Mouse (Mus musculus) small intestine, adult 2 months (tissue): ENCODE measurements around the gene Wnt9a.

Experiments used
- CTCF ChIP-seq: fragments of 200-500 bp; IDR thresholded peaks from 2 replicates; pipeline ENCODE4 v1.5.1; 2012; ENCODE audit warnings: low read depth, mild to moderate bottlenecking, control low read depth, inconsistent platforms, low read length, moderate library complexity, mixed read lengths; ENCODE audit not compliant: insufficient replicate concordance, insufficient read length; ENCODE audit errors: extremely low read depth
- POLR2A ChIP-seq: fragments of 200-500 bp; IDR thresholded peaks from 2 replicates; pipeline ENCODE4 v1.6.1; 2012; ENCODE audit warnings: low read depth, mild to moderate bottlenecking, control low read depth, inconsistent platforms, low read length, moderate library complexity

- TF ChIP-seq CTCF = no peak
- TF ChIP-seq POLR2A = no peak
Observed at GRCm38 (mm10) chr11:59366031-59366430, 59.3 kb downstream of the Wnt9a start.
